Mouse (Mus musculus): Measurements from ENCODE around the gene Tmem135. TPM values are rescaled to one million over a fixed set of nuclear protein-coding genes. Genes with fewer than 3 reads are reported as not detected.

Gene Tmem135
- polyA plus RNA-seq, 1 experiment from 2014 or later = 12.4 TPM

DNA sequence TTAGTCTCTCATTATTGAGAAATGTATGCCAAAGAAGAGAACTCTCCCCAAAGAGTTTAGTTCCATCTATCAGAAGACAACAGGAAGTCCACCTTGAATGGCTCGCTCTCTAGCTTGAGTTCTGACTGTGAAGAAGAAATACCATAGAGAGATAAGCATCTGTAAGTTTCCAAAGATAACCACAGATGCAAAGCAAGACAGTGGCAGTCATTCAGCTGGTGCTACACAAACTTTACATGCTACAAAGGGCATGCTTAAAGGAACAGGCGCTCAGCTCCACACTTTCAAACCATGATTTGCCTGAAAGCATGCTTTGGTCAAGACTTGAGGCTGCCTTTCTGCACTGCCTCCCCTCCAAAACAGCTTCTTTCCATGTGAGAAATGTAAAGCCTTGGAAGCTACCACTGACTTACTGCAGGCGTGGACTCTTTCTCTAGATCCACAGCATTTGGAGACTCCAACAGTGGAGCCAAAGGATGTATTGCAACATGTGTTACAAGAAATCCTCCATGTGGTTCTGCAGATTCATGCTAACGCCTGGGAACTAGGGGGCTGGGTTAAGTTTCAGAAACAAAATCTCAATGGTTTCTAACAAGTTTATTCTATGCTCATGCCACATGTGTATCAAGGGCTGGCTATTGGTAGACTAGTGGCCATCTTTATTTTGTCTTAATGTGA is 232.1 kb downstream of the Tmem135 start:
- no peak overlapping the region for H3K4me2 ChIP-seq
- no peaks in the 10 kb centered on the region for H3K36me3 ChIP-seq
- H3K4me1 ChIP-seq (replicated peaks) = no peaks in the 10 kb centered on the region
- no peak overlapping the region for H3K4me3 ChIP-seq (replicated peaks)
- 57% methylated on average over 4 of the region's 4 CpGs for WGBS (ENCODE audit: insufficient replicate concordance)
- H3K27ac ChIP-seq = no peak overlapping the region
- DNase-seq (no peak), ATAC-seq (ENCODE audit: low read depth) (no peak)
- no peaks in the 10 kb centered on the region for H3K9me3 ChIP-seq (replicated peaks)
- no peaks in the 10 kb centered on the region for H3K27me3 ChIP-seq
- H3K9ac ChIP-seq = no peak overlapping the region

GRCm38 (mm10) chr7:89168606-89169005 is 235.4 kb downstream of the Tmem135 start:
- 15% methylated on average over 2 of the region's 2 CpGs for WGBS (ENCODE audit: insufficient replicate concordance)
- Histone ChIP-seq H3K4me3 (replicated peaks) (no peak overlapping the region), H3K4me2 (no peak overlapping the region), H3K27ac (no peak overlapping the region), H3K36me3 (no peaks in the 10 kb centered on the region), H3K27me3 (no peaks in the 10 kb centered on the region), H3K9ac (no peak overlapping the region), H3K9me3 (replicated peaks) (no peaks in the 10 kb centered on the region), H3K4me1 (replicated peaks) (peaks cover 6% of the 10 kb centered on the region; the same call in 1 of the 2 replicates)
- peak; percentile 54 for DNase-seq
- ATAC-seq (ENCODE audit: low read depth) = no peak

- Histone ChIP-seq H3K4me2 (no peak overlapping the region), H3K27ac (no peak overlapping the region), H3K27me3 (no peaks in the 10 kb centered on the region), H3K9me3 (replicated peaks) (no peaks in the 10 kb centered on the region), H3K9ac (no peak overlapping the region), H3K36me3 (no peaks in the 10 kb centered on the region), H3K4me1 (replicated peaks) (peaks cover 6% of the 10 kb centered on the region; the same call in 1 of the 2 replicates), H3K4me3 (replicated peaks) (no peak overlapping the region)
- ATAC-seq (ENCODE audit: low read depth) = peak; percentile 57; the same call in 1 of the 2 replicates
- no peak for DNase-seq
- 26% methylated on average over 4 of the region's 4 CpGs for WGBS (ENCODE audit: insufficient replicate concordance)
These were observed 238.5 kb downstream of the Tmem135 start for GRCm38 (mm10) chr7:89165528-89165927.

DNA sequence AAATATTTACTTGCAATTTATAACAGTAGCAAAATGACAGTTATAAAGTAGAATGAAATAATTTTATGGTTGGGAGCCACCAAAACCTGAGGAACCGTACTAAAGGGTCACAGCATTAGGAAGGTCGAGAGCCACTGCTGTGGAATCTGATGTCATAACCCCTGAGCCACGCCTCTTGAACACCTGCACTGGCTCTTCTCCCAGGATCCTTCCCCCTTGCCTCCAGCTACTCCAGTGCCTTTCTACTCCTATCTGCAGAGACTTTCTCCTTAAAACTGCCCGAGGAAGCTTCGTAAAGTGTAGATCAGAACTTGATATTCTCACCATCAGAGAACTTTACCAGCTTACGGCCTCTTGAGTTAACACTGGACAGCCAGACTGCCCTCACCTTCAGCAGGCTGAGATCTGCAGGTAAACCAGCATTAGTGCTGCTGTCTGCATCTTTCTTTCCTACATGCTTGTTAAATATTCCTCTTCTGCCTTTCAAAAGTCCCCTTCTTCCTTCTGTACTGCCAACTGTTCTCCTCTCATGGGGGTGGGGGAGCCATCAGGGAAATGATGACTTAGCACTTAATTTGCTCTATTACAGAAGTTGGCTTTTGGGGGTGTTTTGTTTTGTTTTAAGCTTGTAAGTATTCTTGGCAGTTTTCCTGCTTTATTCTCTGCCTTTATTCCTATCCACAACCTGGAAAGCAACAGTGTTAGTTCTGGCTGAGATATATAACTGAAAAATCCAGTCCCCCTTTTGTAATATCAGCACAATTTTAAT is 242.2 kb downstream of the Tmem135 start:
- DNase-seq = no peak

GRCm38 (mm10) chr7:89157356-89157755 is 246.7 kb downstream of the Tmem135 start:
- peaks cover 10% of the 10 kb centered on the region; the same call in 1 of the 2 replicates for H3K36me3 ChIP-seq
- 71% methylated on average over 8 of the region's 8 CpGs for WGBS (ENCODE audit: insufficient replicate concordance)
- no peak overlapping the region for H3K9ac ChIP-seq
- no peak overlapping the region for H3K4me3 ChIP-seq (replicated peaks)
- H3K4me1 ChIP-seq (replicated peaks) = no peaks in the 10 kb centered on the region
- H3K27me3 ChIP-seq = no peaks in the 10 kb centered on the region
- no peak overlapping the region for H3K4me2 ChIP-seq
- no peaks in the 10 kb centered on the region for H3K9me3 ChIP-seq (replicated peaks)
- ATAC-seq (ENCODE audit: low read depth) = no peak
- no peak for DNase-seq
- no peak overlapping the region for H3K27ac ChIP-seq

More for the DNA sequence above, 242.2 kb downstream of the Tmem135 start:
- no peak overlapping the region for H3K27ac ChIP-seq
- H3K4me2 ChIP-seq = no peak overlapping the region
- no peak overlapping the region for H3K4me3 ChIP-seq (replicated peaks)
- no peaks in the 10 kb centered on the region for H3K27me3 ChIP-seq
- ATAC-seq (ENCODE audit: low read depth) = no peak
- WGBS (ENCODE audit: insufficient replicate concordance) = 66% methylated on average over 6 of the region's 6 CpGs
- H3K9me3 ChIP-seq (replicated peaks) = no peaks in the 10 kb centered on the region
- H3K36me3 ChIP-seq = peaks cover 8% of the 10 kb centered on the region; the same call in 1 of the 2 replicates
- H3K9ac ChIP-seq = no peak overlapping the region
- peaks cover 6% of the 10 kb centered on the region; the same call in 1 of the 2 replicates for H3K4me1 ChIP-seq (replicated peaks)

DNA sequence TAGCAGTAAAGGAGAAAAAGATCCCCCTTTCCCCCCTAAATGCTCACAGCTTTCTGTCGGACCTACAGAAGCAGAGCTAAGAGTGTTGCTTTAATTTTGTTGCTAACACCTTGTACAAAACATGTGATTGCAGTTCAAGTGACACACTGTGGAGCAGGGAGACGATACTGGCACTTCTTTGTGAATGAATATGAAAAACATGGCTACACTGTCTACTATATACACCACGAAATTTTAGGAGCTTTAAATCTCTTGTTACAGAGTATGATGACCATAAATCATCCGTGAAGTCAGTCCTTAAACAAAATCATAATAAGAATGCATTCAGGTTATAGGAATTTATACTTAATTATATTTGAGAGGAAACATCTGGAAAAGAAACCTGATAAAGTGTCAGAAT is 247.4 kb downstream of the Tmem135 start:
- H3K4me2 ChIP-seq = no peak overlapping the region
- H3K36me3 ChIP-seq = peaks cover 10% of the 10 kb centered on the region; the same call in 1 of the 2 replicates
- no peak overlapping the region for H3K27ac ChIP-seq
- DNase-seq = no peak
- H3K9ac ChIP-seq = no peak overlapping the region
- H3K4me3 ChIP-seq (replicated peaks) = no peak overlapping the region
- no peaks in the 10 kb centered on the region for H3K27me3 ChIP-seq
- ATAC-seq (ENCODE audit: low read depth) = no peak
- no peaks in the 10 kb centered on the region for H3K4me1 ChIP-seq (replicated peaks)
- no peaks in the 10 kb centered on the region for H3K9me3 ChIP-seq (replicated peaks)
- 65% methylated on average over 4 of the region's 4 CpGs for WGBS (ENCODE audit: insufficient replicate concordance)

GRCm38 (mm10) chr7:89155741-89156140 is 248.3 kb downstream of the Tmem135 start:
- H3K27me3 ChIP-seq = no peaks in the 10 kb centered on the region
- no peaks in the 10 kb centered on the region for H3K4me1 ChIP-seq (replicated peaks)
- no peak for DNase-seq
- no peak overlapping the region for H3K9ac ChIP-seq
- H3K4me3 ChIP-seq (replicated peaks) = no peak overlapping the region
- H3K27ac ChIP-seq = no peak overlapping the region
- ATAC-seq (ENCODE audit: low read depth) = no peak
- H3K4me2 ChIP-seq = no peak overlapping the region
- no peaks in the 10 kb centered on the region for H3K9me3 ChIP-seq (replicated peaks)
- 75% methylated on average over 7 of the region's 7 CpGs for WGBS (ENCODE audit: insufficient replicate concordance)
- H3K36me3 ChIP-seq = peaks cover 13% of the 10 kb centered on the region; the same call in 1 of the 2 replicates

DNA sequence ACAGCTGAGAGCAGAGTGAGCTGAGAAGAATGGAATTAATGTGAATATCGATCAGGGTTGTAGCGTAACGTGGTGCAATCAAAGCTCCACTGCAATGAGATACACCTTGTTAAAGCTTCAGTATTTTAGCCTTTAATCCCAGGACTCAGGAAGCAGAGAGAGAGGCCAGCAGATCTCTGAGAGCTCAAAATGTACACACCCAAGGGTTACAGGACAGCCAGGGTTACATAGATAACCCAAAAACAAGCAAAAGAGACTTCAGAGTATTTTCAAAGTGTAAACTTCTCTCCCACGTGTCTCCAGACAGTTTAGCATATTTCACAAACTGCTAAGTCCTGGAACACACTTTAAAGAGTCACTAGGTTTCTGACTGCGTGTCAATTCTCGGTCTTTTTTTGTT is 248.8 kb downstream of the Tmem135 start:
- Histone ChIP-seq H3K9ac (no peak overlapping the region), H3K9me3 (replicated peaks) (no peaks in the 10 kb centered on the region), H3K4me2 (no peak overlapping the region), H3K4me3 (replicated peaks) (no peak overlapping the region), H3K4me1 (replicated peaks) (no peaks in the 10 kb centered on the region), H3K27me3 (no peaks in the 10 kb centered on the region), H3K36me3 (peaks cover 13% of the 10 kb centered on the region; the same call in 1 of the 2 replicates), H3K27ac (no peak overlapping the region)
- WGBS (ENCODE audit: insufficient replicate concordance) = 62% methylated on average over 6 of the region's 6 CpGs
- ATAC-seq (ENCODE audit: low read depth) = peak; percentile 51; the same call in 1 of the 2 replicates
- DNase-seq = no peak

- ATAC-seq (ENCODE audit: low read depth) = no peak
- H3K4me2 ChIP-seq = no peak overlapping the region
- H3K4me3 ChIP-seq (replicated peaks) = no peak overlapping the region
- H3K9me3 ChIP-seq (replicated peaks) = no peaks in the 10 kb centered on the region
- no peaks in the 10 kb centered on the region for H3K4me1 ChIP-seq (replicated peaks)
- no peak for DNase-seq
- H3K36me3 ChIP-seq = peaks cover 11% of the 10 kb centered on the region
- WGBS (ENCODE audit: insufficient replicate concordance) = 78% methylated on average over 6 of the region's 6 CpGs
- H3K9ac ChIP-seq = no peak overlapping the region
- no peaks in the 10 kb centered on the region for H3K27me3 ChIP-seq
- no peak overlapping the region for H3K27ac ChIP-seq
These were observed 252.7 kb downstream of the Tmem135 start for GRCm38 (mm10) chr7:89151345-89151744.

DNA sequence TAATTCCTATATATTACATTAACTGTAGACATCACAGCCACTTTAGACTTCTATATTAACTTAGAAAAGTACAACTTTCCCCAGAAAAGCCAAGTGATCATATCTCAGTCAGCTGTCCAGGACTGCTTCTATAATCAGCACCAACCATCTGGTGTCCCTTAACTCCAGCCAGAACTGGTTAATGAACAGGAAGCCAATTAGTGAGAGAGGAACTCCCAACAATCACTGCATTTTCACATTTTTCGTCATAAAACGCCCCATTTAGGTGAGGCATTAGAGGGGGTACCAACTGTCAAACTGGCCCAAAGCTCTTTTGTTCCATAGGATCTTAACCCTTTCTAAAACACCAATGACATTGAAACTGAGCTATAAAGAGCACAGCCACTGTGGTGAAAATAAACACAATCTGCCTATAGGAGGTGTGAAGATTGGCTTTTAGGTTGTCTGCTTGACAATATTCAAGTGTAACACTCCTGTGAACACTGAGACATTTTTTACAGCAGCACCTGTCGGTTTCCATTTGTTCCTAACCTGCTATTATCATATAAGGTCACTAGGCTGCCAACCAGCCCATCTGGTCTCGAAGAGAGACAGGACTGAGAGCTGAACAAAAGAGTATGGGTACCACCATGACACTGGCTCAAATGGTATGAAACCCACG is 263.3 kb downstream of the Tmem135 start:
- Histone ChIP-seq H3K4me3 (replicated peaks) (no peak overlapping the region), H3K27ac (no peak overlapping the region), H3K36me3 (0 out of 2 replicates have a peak, but pooled peaks cover 7% of the 10 kb centered on the region), H3K4me2 (no peak overlapping the region), H3K4me1 (replicated peaks) (no peaks in the 10 kb centered on the region), H3K9ac (no peak overlapping the region), H3K27me3 (no peaks in the 10 kb centered on the region), H3K9me3 (replicated peaks) (no peaks in the 10 kb centered on the region)
- WGBS (ENCODE audit: insufficient replicate concordance) = 59% methylated on average over 5 of the region's 5 CpGs
- no peak for DNase-seq
- ATAC-seq (ENCODE audit: low read depth) = no peak

DNA sequence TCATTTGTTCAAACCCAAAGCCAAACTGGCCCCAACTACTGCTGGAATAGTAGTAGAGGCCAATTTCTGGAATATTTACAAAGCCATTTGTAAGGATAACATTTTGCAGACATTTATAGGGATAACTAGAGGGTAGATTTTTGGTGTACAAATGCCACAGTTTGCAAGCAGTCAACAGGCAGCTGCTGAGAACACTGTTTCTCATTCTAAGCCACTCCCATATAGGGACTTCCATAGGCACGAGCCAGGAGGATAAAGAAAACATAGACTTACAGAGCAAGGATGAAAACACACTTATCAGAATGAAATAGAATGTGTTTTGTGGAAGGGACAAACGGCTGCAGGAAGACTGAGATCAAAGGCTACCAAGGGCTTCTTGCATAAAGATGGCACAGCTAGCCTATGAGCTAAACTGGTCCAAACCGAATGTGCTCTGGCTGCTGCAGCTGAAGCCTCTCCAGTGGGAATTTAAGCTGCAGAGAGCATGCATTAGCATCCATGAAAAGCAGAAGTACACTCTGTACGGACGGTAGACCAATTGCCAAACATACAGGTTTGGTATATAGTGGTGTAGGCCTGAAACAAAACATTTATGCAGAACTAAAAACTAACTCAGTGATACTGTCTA is 269.0 kb downstream of the Tmem135 start:
- H3K27ac ChIP-seq = no peak overlapping the region
- H3K9me3 ChIP-seq (replicated peaks) = no peaks in the 10 kb centered on the region
- H3K27me3 ChIP-seq = no peaks in the 10 kb centered on the region
- H3K36me3 ChIP-seq = no peaks in the 10 kb centered on the region
- H3K9ac ChIP-seq = no peak overlapping the region
- DNase-seq = no peak
- no peaks in the 10 kb centered on the region for H3K4me1 ChIP-seq (replicated peaks)
- ATAC-seq (ENCODE audit: low read depth) = no peak
- H3K4me3 ChIP-seq (replicated peaks) = no peak overlapping the region
- no peak overlapping the region for H3K4me2 ChIP-seq
- 49% methylated on average over 5 of the region's 5 CpGs for WGBS (ENCODE audit: insufficient replicate concordance)

Measured in liver, embryonic 13.5 days (tissue).